Mouse (Mus musculus) intestine, embryonic 15.5 days (tissue): ENCODE results near the gene Atp8b5. TPM values are rescaled to one million over a fixed set of nuclear protein-coding genes. Genes with fewer than 3 reads are reported as not detected.

Experiments
- ATAC-seq: fragments of 200-750 bp; cut with Nextera tagmentation; 2 replicates; pipeline ENCODE4 v1.8.0; 2017; ENCODE audit warnings: moderate TSS enrichment, moderate library complexity
- H3K27ac ChIP-seq: fragments of 300-500 bp; sonication (generic); 2 replicates; pipeline ENCODE4 v1.5.1; 2015; ENCODE audit warnings: mild to moderate bottlenecking, inconsistent platforms
- H3K27me3 ChIP-seq: fragments of 300-500 bp; sonication (generic); replicated peaks from 2 replicates; pipeline ENCODE4 v1.6.1; 2015; ENCODE audit warnings: inconsistent platforms
- H3K36me3 ChIP-seq: fragments of 300-500 bp; sonication (generic); 2 replicates; pipeline ENCODE4 v1.6.1; 2015; ENCODE audit warnings: inconsistent platforms
- H3K4me1 ChIP-seq: fragments of 300-500 bp; sonication (generic); replicated peaks from 2 replicates; pipeline ENCODE4 v1.6.1; 2015; ENCODE audit warnings: inconsistent platforms
- H3K4me2 ChIP-seq: fragments of 300-500 bp; sonication (generic); replicated peaks from 2 replicates; pipeline ENCODE4 v1.6.1; 2015; ENCODE audit warnings: mild to moderate bottlenecking, inconsistent platforms
- H3K4me3 ChIP-seq: fragments of 300-500 bp; sonication (generic); replicated peaks from 2 replicates; pipeline ENCODE4 v1.5.1; 2015; ENCODE audit warnings: inconsistent platforms
- H3K9ac ChIP-seq: fragments of 300-500 bp; sonication (generic); 2 replicates; pipeline ENCODE4 v1.6.1; 2015; ENCODE audit warnings: inconsistent platforms
- H3K9me3 ChIP-seq: fragments of 300-500 bp; sonication (generic); 2 replicates; pipeline ENCODE4 v1.6.1; 2016; ENCODE audit warnings: inconsistent platforms
- WGBS: fragments of 180-500 bp; shearing (Covaris S2); methylation state at CpG from one replicate; pipeline ENCODE4 v1.1.7; 2015; 5-methylcytosine and 5-hydroxymethylcytosine counted together
- polyA plus RNA-seq: library from polyadenylated mRNA; unstranded; fragments of >200 nt; fragmentation: Nextera tagmentation; extraction: Ambion mirVana; gene quantifications from 2 replicates; pipeline ENCODE4 v1.2.1, GENCODE M21; 2015

The Atp8b5 gene
- polyA plus RNA-seq, 1 experiment from 2014 or later = 0.85 TPM

DNA sequence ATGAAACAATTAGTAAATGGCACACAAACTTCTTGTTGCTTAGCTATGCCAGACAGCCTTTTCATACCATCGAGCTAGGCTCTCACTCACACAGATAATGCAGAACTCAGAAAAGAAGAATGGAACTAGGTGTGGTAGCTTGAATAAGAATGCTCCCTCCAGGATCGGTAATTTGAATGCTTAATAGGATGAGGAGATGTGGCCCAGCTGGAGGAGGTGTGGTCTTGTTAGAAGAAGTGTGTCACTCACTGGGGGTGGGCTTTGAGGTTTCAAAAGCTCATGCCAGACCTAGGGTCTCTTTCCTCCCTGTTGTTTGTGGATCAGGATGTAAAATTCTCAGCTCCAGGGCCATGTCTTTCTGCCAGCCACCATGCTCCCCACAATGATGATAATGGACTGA lies 67.8 kb downstream of the Atp8b5 start:
- Histone ChIP-seq H3K27ac (no peak overlapping the region), H3K4me1 (no peaks in the 10 kb centered on the region; the same call in 1 of the 2 replicates), H3K9ac (no peak overlapping the region), H3K4me2 (no peak overlapping the region), H3K36me3 (no peaks in the 10 kb centered on the region), H3K9me3 (no peaks in the 10 kb centered on the region; the same call in 1 of the 2 replicates), H3K27me3 (no peaks in the 10 kb centered on the region), H3K4me3 (no peak overlapping the region)
- ATAC-seq = no peak
- 58% methylated on average over 2 of the region's 2 CpGs for WGBS

DNA sequence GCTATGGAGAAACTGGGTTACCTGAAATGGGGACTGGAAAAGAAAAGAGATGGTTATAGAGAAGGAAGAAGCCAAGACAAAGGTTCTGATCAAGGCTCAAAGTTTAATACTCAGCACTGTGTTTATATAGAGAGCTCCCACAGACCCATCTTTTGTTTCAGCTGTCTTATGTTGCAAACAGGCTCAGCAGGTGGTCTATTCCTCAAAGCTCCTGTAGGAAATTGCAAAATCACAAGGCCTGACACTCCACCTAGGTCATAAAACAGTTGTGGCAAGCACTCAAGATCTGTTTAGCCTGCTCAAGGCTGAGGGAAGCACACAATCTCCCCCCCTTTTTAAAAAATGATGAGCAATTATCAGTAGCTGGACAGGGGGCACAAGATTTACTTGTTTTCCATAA lies 69.2 kb downstream of the Atp8b5 start:
- H3K36me3 ChIP-seq = no peaks in the 10 kb centered on the region
- no peak overlapping the region for H3K27ac ChIP-seq
- no peaks in the 10 kb centered on the region for H3K27me3 ChIP-seq
- no peak for ATAC-seq
- H3K4me1 ChIP-seq = no peaks in the 10 kb centered on the region; the same call in 1 of the 2 replicates
- no peak overlapping the region for H3K4me2 ChIP-seq
- H3K9ac ChIP-seq = no peak overlapping the region
- no peaks in the 10 kb centered on the region; the same call in 1 of the 2 replicates for H3K9me3 ChIP-seq
- no peak overlapping the region for H3K4me3 ChIP-seq

DNA sequence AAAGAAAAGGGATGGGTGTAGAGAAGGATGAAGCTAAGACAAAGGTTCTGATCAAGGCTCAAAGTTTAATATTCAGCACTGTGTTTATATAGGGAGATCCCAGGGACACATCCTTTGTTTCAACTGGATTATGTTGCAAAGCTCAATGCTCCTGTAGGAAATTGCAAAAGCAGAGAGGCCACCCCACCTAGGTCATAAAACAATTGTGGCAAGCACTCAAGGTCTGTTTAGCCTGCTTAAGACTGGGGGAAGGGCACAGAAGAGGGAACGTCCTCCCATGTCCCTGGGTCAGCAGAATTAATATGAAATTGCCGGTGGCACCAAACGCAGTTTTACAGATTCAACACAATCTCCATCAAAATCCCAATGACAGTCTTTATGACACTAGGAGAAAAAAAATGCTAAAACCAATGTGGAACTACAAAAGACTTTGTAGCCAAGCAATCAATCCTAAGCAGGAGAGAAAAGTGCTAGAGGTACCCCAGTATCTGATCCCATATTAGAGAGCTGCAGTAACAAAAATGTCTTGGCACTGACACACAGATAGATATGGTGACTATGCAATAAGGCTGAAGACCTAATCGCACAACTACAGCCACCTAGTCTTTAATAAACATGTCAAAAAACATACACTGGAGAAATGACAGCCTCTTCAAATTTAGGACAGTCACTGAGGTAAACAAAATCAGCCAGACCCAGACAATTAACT lies 73.3 kb downstream of the Atp8b5 start:
- Histone ChIP-seq H3K27me3 (no peaks in the 10 kb centered on the region), H3K4me2 (peak overlapping the region; percentile 41; the same call in 1 of the 2 replicates), H3K36me3 (no peaks in the 10 kb centered on the region), H3K9me3 (no peaks in the 10 kb centered on the region; the same call in 1 of the 2 replicates), H3K9ac (0 out of 2 replicates have a peak overlapping the region, but pooled peaks have one; percentile 20), H3K4me3 (peak overlapping the region; percentile 24), H3K27ac (peak overlapping the region; percentile 64; the same call in 1 of the 2 replicates), H3K4me1 (no peaks in the 10 kb centered on the region; the same call in 1 of the 2 replicates)
- ATAC-seq = peak; percentile 93
- WGBS = 31% methylated on average over 4 of the region's 4 CpGs

DNA sequence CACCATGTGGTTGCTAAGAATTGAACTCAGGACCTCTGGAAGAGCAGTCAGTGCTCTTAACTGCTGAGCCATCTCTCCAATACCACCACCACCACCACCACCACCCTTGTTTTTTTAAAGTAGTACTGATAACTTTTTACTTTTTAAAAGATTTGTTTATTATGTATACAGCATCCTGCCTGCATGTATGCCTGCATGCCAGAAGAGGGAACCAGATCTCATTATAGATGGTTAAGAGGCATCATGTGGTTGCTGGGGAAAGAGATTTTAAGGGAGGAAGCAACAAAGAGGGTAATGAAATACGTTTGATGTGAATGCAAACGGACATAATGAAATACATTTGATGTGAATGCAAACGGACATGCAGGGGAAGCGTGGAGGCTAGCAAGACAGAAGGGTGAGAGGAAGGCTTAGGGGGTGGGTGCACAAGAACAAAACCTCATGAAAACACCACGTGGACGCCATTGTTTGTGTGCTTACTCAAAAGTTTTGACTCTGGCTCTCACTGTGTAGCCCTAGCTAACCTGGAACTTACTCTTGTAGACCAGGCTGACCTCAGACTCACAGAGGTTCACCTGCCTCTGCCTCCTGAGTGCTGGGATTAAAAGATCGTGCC lies 74.4 kb downstream of the Atp8b5 start:
- WGBS = 88% methylated on average over 7 of the region's 7 CpGs
- Histone ChIP-seq H3K9ac (no peak overlapping the region), H3K9me3 (no peaks in the 10 kb centered on the region; the same call in 1 of the 2 replicates), H3K4me2 (no peak overlapping the region), H3K4me1 (no peaks in the 10 kb centered on the region; the same call in 1 of the 2 replicates), H3K27ac (no peak overlapping the region), H3K27me3 (no peaks in the 10 kb centered on the region), H3K36me3 (no peaks in the 10 kb centered on the region), H3K4me3 (no peak overlapping the region)
- no peak for ATAC-seq

DNA sequence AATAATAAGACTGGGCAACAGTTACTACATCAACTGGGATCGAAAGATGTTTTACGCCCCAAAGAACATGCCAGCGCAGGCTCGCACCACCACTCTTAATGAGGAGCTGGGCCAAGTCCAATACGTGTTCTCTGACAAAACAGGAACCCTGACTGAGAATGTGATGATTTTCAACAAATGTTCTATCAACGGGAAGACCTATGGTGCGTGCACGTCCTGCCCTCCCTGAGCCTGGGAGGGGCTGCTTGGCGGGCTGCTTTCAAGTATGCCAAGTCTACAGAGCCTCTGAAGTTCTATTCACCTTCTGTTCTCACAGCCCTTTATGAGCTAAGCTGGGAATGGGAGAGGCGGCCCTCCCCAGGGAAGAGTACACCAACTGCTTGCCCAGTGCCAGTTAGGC lies 75.5 kb downstream of the Atp8b5 start:
- no peaks in the 10 kb centered on the region for H3K9me3 ChIP-seq
- no peak for ATAC-seq

DNA sequence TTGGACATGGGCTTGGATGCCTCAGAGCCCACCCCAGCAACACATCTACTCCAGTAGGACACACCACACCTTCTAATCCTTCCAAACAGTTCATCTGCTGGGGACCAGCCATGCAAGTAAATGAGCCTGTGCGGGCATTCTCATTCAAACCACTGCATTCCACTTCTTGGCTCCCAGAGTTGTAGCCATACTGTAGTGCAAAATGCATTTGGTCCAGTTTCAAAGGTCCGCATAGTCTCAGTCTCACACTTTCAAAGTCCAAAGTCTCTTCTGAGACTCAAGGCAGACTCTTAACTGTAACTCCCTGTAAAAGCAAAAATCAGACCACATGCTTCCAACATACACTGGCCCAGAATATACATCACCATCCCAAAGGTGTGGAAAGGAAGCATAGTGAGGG lies 78.0 kb downstream of the Atp8b5 start:
- Histone ChIP-seq H3K36me3 (no peaks in the 10 kb centered on the region), H3K4me1 (no peaks in the 10 kb centered on the region; the same call in 1 of the 2 replicates), H3K9ac (no peak overlapping the region), H3K4me3 (no peak overlapping the region), H3K9me3 (no peaks in the 10 kb centered on the region), H3K27ac (no peak overlapping the region), H3K27me3 (no peaks in the 10 kb centered on the region), H3K4me2 (no peak overlapping the region)
- WGBS = 84% methylated on average over 2 of the region's 2 CpGs
- peak; percentile 39 for ATAC-seq

More for the DNA sequence above, 75.5 kb downstream of the Atp8b5 start:
- Histone ChIP-seq H3K4me3 (no peak overlapping the region), H3K4me2 (no peak overlapping the region), H3K27ac (no peak overlapping the region), H3K9ac (no peak overlapping the region), H3K36me3 (no peaks in the 10 kb centered on the region), H3K4me1 (no peaks in the 10 kb centered on the region; the same call in 1 of the 2 replicates), H3K27me3 (no peaks in the 10 kb centered on the region)
- WGBS = 88% methylated on average over 10 of the region's 10 CpGs

DNA sequence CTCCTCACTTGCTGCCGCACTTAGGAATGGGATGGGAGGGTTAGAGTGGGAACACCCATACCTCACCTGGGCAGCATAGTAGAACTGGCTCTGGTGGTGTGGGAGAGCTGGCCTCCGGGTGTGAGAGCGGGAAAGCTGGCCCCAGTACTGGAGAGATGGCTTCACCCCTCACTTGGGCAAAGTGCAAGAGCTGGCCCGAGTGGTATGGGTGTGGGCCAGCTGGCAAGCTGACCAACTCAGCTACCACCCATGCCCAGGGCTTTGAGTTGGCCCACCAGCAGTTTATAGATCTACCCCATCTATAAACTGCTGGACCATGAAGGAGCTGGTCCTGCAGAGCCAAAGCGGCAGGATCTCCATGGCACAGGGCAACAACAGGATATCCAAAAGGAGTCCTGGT lies 82.2 kb downstream of the Atp8b5 start:
- Histone ChIP-seq H3K9me3 (no peaks in the 10 kb centered on the region), H3K9ac (no peak overlapping the region), H3K4me1 (no peaks in the 10 kb centered on the region), H3K4me2 (no peak overlapping the region), H3K27me3 (no peaks in the 10 kb centered on the region), H3K27ac (no peak overlapping the region), H3K4me3 (no peak overlapping the region), H3K36me3 (no peaks in the 10 kb centered on the region)
- 93% methylated on average over 5 of the region's 5 CpGs for WGBS
- no peak for ATAC-seq

DNA sequence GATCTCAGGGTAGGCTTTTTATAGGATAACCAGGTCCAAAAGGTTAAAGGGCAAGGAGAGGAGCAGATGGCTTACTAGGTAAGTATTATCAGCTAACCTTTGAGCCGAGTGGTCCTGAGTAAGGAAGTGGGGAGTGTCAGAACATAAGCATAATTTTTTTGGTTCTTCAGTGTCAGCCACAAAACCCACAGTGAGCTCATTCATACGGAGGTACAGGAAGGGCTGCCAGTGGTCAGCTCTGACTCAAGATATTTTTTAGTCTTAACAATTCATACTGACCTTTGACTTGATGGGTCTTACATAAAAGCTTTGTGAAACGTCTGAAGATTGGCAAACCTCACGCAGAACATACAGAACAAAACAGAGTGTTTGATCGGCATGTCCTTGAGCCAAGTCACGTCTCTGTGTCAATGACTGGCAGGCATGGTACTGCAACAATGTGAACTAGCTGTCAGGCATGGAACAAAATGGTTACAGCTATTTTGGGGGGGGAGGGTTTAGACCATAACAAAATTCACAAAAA lies 83.1 kb downstream of the Atp8b5 start:
- H3K4me3 ChIP-seq = no peak overlapping the region
- H3K9ac ChIP-seq = no peak overlapping the region
- 67% methylated on average over 6 of the region's 6 CpGs for WGBS
- no peaks in the 10 kb centered on the region for H3K4me1 ChIP-seq
- H3K9me3 ChIP-seq = no peaks in the 10 kb centered on the region
- ATAC-seq = no peak
- H3K27me3 ChIP-seq = no peaks in the 10 kb centered on the region
- H3K36me3 ChIP-seq = no peaks in the 10 kb centered on the region
- no peak overlapping the region for H3K27ac ChIP-seq
- H3K4me2 ChIP-seq = no peak overlapping the region

DNA sequence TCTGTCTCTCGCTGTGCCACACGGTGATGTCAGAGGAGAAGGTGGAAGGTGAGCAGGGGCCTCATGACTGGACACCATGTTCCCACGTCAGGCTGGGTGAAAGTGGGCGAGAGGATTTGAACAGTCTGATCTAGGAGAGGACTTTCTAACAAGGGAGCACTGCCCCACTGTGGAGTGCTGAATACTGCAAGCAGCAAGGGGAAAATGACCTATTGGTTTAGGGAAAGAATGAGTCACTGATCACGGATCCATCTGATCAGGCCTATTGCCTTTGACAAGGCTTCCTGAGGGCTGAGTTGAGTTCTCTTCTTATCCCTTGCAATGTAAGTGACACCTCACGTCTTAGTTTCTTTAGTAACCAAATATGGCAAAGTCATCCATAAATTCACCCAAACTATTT lies 86.7 kb downstream of the Atp8b5 start:
- WGBS = 89% methylated on average over 6 of the region's 6 CpGs
- H3K27me3 ChIP-seq = no peaks in the 10 kb centered on the region
- H3K4me2 ChIP-seq = no peak overlapping the region
- H3K4me3 ChIP-seq = no peak overlapping the region
- H3K27ac ChIP-seq = no peak overlapping the region
- no peak overlapping the region for H3K9ac ChIP-seq
- H3K4me1 ChIP-seq = no peaks in the 10 kb centered on the region
- H3K9me3 ChIP-seq = no peaks in the 10 kb centered on the region
- no peak for ATAC-seq
- no peaks in the 10 kb centered on the region for H3K36me3 ChIP-seq

DNA sequence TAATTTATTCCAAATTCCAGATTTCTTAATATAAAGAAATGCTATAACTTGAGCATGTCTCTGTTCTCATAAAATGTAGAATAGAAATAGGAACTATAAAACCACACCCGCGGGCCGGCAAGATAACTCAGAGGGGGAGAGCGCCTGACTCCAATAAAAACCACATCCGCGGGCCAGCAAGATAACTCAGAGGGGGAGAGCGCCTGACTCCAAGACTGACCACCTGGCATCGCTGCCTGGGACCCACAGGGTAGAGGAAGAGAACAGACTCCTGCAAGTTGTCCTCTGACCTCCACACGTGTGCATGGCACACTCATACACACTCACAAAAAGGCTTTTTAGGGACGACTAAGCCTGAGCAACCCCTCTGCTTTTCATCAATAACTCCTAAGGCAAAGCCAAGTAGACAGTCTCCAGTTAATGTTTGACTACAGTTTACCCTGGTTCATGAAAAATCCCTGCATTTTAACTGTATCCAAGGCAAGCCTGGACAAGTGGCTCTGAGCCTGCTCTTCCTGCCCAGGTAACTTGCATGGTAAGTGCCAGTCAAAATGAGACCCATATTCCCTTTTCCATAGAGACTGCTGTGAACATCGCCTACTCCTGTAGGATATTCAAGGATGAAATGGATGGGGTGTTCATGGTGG lies 98.1 kb downstream of the Atp8b5 start:
- H3K36me3 ChIP-seq = no peaks in the 10 kb centered on the region
- peak overlapping the region; percentile 82 for H3K27ac ChIP-seq
- ATAC-seq = peak; percentile 90
- no peak overlapping the region for H3K9ac ChIP-seq
- 46% methylated on average over 11 of the region's 11 CpGs for WGBS
- H3K4me2 ChIP-seq = peak overlapping the region; percentile 44
- H3K27me3 ChIP-seq = no peaks in the 10 kb centered on the region
- H3K9me3 ChIP-seq = no peaks in the 10 kb centered on the region
- H3K4me3 ChIP-seq = no peak overlapping the region
- 0 out of 2 replicates have a peak, but pooled peaks cover 3% of the 10 kb centered on the region for H3K4me1 ChIP-seq

DNA sequence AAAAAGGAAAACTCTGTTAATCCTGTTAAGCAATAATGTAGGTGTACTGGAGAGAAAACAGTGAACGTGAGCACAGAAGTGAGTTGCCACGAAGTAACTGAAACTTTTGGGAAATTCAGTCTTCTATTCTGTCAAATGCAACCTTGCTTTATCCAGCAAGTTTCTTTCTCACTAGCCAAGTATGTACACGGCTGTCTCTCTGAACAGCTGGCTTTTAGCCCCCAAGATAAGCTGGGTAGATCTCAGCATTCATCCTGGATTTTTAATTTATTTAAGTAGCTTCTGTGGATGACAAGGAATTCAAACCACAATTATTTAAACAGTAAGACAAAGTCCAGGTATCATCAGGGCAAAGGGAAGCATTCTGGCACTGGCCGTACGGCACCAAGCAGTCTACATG lies 100.3 kb downstream of the Atp8b5 start:
- Histone ChIP-seq H3K4me1 (0 out of 2 replicates have a peak, but pooled peaks cover 3% of the 10 kb centered on the region), H3K4me3 (no peak overlapping the region), H3K9me3 (no peaks in the 10 kb centered on the region), H3K4me2 (no peak overlapping the region), H3K36me3 (no peaks in the 10 kb centered on the region), H3K9ac (no peak overlapping the region), H3K27me3 (no peaks in the 10 kb centered on the region), H3K27ac (no peak overlapping the region)
- no peak for ATAC-seq
- 45% methylated on average over 5 of the region's 5 CpGs for WGBS

DNA sequence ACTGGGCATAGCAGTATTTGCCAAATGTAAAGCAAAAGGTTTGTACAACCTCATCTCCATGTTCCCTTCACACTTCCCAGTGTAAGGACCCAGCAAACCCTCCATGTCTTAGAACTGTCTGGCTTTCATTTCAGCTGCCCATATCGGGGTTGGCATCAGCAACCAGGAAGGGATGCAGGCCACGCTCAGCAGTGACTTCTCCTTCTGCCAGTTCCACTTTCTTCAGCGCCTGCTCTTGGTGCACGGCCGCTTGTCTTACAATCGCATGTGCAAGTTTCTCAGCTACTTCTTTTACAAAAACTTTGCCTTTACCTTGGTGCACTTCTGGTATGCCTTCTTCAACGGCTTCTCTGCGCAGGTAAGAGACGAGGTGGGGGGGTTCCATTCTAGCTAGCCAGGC lies 100.8 kb downstream of the Atp8b5 start:
- ATAC-seq = no peak
- Histone ChIP-seq H3K27ac (no peak overlapping the region), H3K9ac (no peak overlapping the region), H3K4me2 (no peak overlapping the region), H3K9me3 (no peaks in the 10 kb centered on the region), H3K27me3 (no peaks in the 10 kb centered on the region), H3K4me1 (0 out of 2 replicates have a peak, but pooled peaks cover 3% of the 10 kb centered on the region), H3K4me3 (no peak overlapping the region), H3K36me3 (no peaks in the 10 kb centered on the region)
- 87% methylated on average over 9 of the region's 9 CpGs for WGBS
